Mouse (Mus musculus) layer of hippocampus, adult 18-20 months (tissue): Measurements from ENCODE around the gene Ndufs1. TPM values are rescaled to one million over a fixed set of nuclear protein-coding genes. Genes with fewer than 3 reads are reported as not detected.

Experiments
- DNase-seq, 2 experiments: peaks; one replicate each; pipeline ENCODE4 v3.0.0; 2022; ENCODE audit warnings: low spot score in 2 of 2
- long read RNA-seq: library from polyadenylated mRNA; stranded (forward); transcript quantifications from one replicate; pipeline ENCODE4 v2.0.0, GENCODE M21; 2021
- total RNA-seq, 2 experiments: library from RNA; stranded (reverse); gene quantifications; 2 replicates each; pipeline ENCODE4 v1.2.3; 2021

Ndufs1 gene
- 100 to 1,000 TPM; 149 to 154 TPM for total RNA-seq
- long read RNA-seq, transcript Ndufs1-203 (19 exons, 2,590 nt) = minor isoform, 74 of 266 reads
- long read RNA-seq, transcript Ndufs1-201 (19 exons, 2,661 nt) = major isoform, 132 of 266 reads
- long read RNA-seq, partial matches to known transcripts = 6 of 266 reads
- long read RNA-seq, other reads (novel, unspliced or antisense) = 51 of 266 reads

- DNase-seq = peak; percentile 97 to 99
Measured at GRCm38 (mm10) chr1:63176604-63177421, at the start of gene Ndufs1, which contains the start of gene Eef1b2. TSS of gene Ndufs1 (minus strand) at chr1:63176833. TSS of gene Eef1b2 (plus strand) at chr1:63176825.

GRCm38 (mm10) chr1:63225890-63226289 is 49.3 kb upstream of the Ndufs1 start:
- no peak for DNase-seq

- no peak for DNase-seq
Measured at GRCm38 (mm10) chr1:63225009-63225408, 48.4 kb upstream of the Ndufs1 start.

GRCm38 (mm10) chr1:63219277-63219676 is 42.6 kb upstream of the Ndufs1 start:
- DNase-seq = no peak

- DNase-seq = no peak
Measured at GRCm38 (mm10) chr1:63214631-63215030, 38.0 kb upstream of the Ndufs1 start.

- DNase-seq = no peak
Measured at GRCm38 (mm10) chr1:63214271-63214558, 37.6 kb upstream of the Ndufs1 start, which contains the start of gene Gpr1. TSS of gene Gpr1 (minus strand) at chr1:63214543.

- DNase-seq = no peak
Measured at GRCm38 (mm10) chr1:63213478-63214270, 37.0 kb upstream of the Ndufs1 start.

- no peak for DNase-seq
Measured at GRCm38 (mm10) chr1:63209861-63210529, 33.4 kb upstream of the Ndufs1 start.

GRCm38 (mm10) chr1:63207607-63208006 is 31.0 kb upstream of the Ndufs1 start:
- DNase-seq = no peak

- DNase-seq = no peak
Measured at GRCm38 (mm10) chr1:63204660-63205394, 28.2 kb upstream of the Ndufs1 start.

GRCm38 (mm10) chr1:63203950-63204659 is 27.5 kb upstream of the Ndufs1 start:
- peak in 1 of 2 experiments; percentile 67 for DNase-seq

- DNase-seq = no peak
Measured at GRCm38 (mm10) chr1:63203471-63203870, 26.8 kb upstream of the Ndufs1 start.

- DNase-seq = no peak
Measured at GRCm38 (mm10) chr1:63201672-63202071, 25.0 kb upstream of the Ndufs1 start.

GRCm38 (mm10) chr1:63200322-63200721 is 23.7 kb upstream of the Ndufs1 start:
- DNase-seq = no peak

- DNase-seq = no peak
Measured at GRCm38 (mm10) chr1:63199387-63199786, 22.8 kb upstream of the Ndufs1 start.

- DNase-seq = no peak
Measured at GRCm38 (mm10) chr1:63195848-63196512, 19.3 kb upstream of the Ndufs1 start.

- DNase-seq = no peak
Measured at GRCm38 (mm10) chr1:63192306-63193065, 15.9 kb upstream of the Ndufs1 start.

- DNase-seq = peak in 1 of 2 experiments; percentile 40
Measured at GRCm38 (mm10) chr1:63190851-63191250, 14.2 kb upstream of the Ndufs1 start.

- no peak for DNase-seq
Measured at GRCm38 (mm10) chr1:63188536-63188935, 11.9 kb upstream of the Ndufs1 start.
